Mouse (Mus musculus) limb, embryonic 10.5 days (tissue): ENCODE measurements around the gene Slc25a23. TPM values are rescaled to one million over a fixed set of nuclear protein-coding genes. Genes with fewer than 3 reads are reported as not detected.

Source experiments
- DNase-seq: peaks from one replicate; pipeline ENCODE4 v3.0.0-alpha.2; 2017; ENCODE audit warnings: low spot score
- H3K27ac ChIP-seq: fragments of 300-500 bp; sonication (generic); 2 replicates; pipeline ENCODE4 v1.5.1; 2016; ENCODE audit warnings: mild to moderate bottlenecking
- H3K27me3 ChIP-seq: fragments of 300-500 bp; sonication (generic); 2 replicates; pipeline ENCODE4 v1.6.1; 2016; ENCODE audit warnings: low read depth, mild to moderate bottlenecking; ENCODE audit not compliant: poor library complexity, severe bottlenecking
- H3K36me3 ChIP-seq: fragments of 300-500 bp; sonication (generic); 2 replicates; pipeline ENCODE4 v1.6.1; 2016; ENCODE audit warnings: mild to moderate bottlenecking, moderate library complexity
- H3K4me1 ChIP-seq: fragments of 300-500 bp; sonication (generic); 2 replicates; pipeline ENCODE4 v1.6.1; 2016
- H3K4me3 ChIP-seq: fragments of 300-500 bp; sonication (generic); 2 replicates; pipeline ENCODE4 v1.5.1; 2016; ENCODE audit warnings: mild to moderate bottlenecking, moderate library complexity
- H3K9me3 ChIP-seq: fragments of 300-500 bp; sonication (generic); replicated peaks from 2 replicates; pipeline ENCODE4 v1.6.1; 2016; ENCODE audit warnings: mild to moderate bottlenecking
- WGBS: fragments of 180-500 bp; shearing (Covaris S2); methylation state at CpG from one replicate; pipeline ENCODE4 v1.1.7; 2016; 5-methylcytosine and 5-hydroxymethylcytosine counted together
- polyA plus RNA-seq: library from polyadenylated mRNA; unstranded; fragments of >200 nt; fragmentation: Nextera tagmentation; extraction: Ambion mirVana; gene quantifications from 2 replicates; pipeline ENCODE4 v1.2.1, GENCODE M21; 2016

Slc25a23 gene
- polyA plus RNA-seq, 1 experiment from 2014 or later = 3.9 TPM

DNA sequence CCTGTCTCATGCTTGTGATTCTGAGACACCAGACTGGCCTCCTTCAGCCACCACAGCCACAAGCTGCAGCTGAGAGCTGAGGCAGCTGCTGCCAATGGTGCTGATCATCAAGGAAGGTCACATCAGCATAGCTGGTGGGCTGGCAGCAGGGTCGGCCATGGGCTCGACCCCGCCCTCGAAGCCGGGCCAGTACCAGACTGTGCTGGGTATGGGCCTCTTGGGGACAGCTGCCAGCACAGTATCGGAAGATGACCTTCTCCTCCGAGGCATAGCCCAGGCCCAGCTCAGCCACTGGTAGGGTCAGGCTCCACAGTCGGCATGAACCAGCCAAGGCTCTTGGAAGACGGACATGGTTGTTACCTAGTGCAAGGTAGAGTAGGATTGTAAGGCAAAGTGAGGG, 60.2 kb downstream of the Slc25a23 start:
- Histone ChIP-seq H3K27me3 (no peaks in the 10 kb centered on the region), H3K27ac (no peak overlapping the region), H3K4me1 (peaks cover 10% of the 10 kb centered on the region), H3K9me3 (no peaks in the 10 kb centered on the region), H3K36me3 (peaks cover 83% of the 10 kb centered on the region), H3K4me3 (no peak overlapping the region)
- 92% methylated on average over 9 of the region's 9 CpGs for WGBS
- no peak for DNase-seq

DNA sequence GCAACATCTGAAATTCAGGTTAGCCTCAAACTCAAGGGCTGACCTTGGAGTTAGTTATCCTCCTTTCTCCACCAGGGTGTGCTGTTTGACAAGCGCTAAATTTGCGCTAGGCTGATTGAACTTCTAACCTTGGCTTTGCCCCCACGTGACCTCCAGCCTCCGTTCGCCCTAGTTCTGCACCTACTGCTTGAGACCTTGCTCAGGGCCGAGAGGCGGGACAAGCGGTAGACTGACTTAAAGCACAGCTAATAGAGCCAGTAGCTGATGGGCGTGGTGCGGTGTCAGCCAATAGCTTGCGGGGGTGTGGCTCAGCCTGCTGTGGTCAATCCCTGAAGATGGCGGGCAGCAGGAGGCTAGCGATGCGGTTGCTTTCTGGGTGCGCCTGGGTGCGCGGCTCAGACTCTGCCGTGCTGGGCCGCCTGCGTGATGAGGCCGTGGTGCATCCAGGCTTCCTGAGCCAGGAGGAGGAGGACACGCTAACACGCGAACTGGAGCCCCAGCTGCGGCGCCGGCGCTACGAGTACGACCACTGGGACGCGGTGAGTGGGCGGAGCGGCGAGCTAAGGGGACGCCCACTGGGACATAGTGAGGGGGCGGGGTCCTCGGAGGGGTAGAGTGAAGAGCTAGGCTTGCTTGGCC, 62.5 kb downstream of the Slc25a23 start, which contains the start of gene Alkbh7:
Gene Alkbh7, plus strand, starts transcription at position 311 of the 639 bp plus-strand sequence.
- WGBS = under 1% methylated on average over 38 of the region's 38 CpGs
- H3K36me3 ChIP-seq = peaks cover 84% of the 10 kb centered on the region
- H3K27ac ChIP-seq = peak within 1 kb of the TSS; percentile 82
- peak; percentile 92 for DNase-seq
- H3K4me3 ChIP-seq = peak within 1 kb of the TSS; percentile 91
- H3K4me1 ChIP-seq = peaks cover 10% of the 10 kb centered on the region
- no peaks in the 10 kb centered on the region for H3K27me3 ChIP-seq
- no peaks in the 10 kb centered on the region for H3K9me3 ChIP-seq

- Histone ChIP-seq H3K4me3 (peak overlapping the region; percentile 91), H3K27me3 (no peaks in the 10 kb centered on the region), H3K36me3 (peaks cover 85% of the 10 kb centered on the region), H3K27ac (no peak overlapping the region), H3K9me3 (no peaks in the 10 kb centered on the region), H3K4me1 (peaks cover 10% of the 10 kb centered on the region)
- DNase-seq = no peak
- WGBS = 78% methylated on average over 2 of the region's 2 CpGs
Observed at GRCm38 (mm10) chr17:56996506-56996905, 63.2 kb downstream of the Slc25a23 start.

- 90% methylated on average over 8 of the region's 8 CpGs for WGBS
- peaks cover 78% of the 10 kb centered on the region for H3K36me3 ChIP-seq
- H3K27me3 ChIP-seq = no peaks in the 10 kb centered on the region
Observed at GRCm38 (mm10) chr17:56995046-56995445, 64.6 kb downstream of the Slc25a23 start.

More at GRCm38 (mm10) chr17:56995046-56995445, 64.6 kb downstream of the Slc25a23 start:
- Histone ChIP-seq H3K4me1 (peaks cover 16% of the 10 kb centered on the region), H3K4me3 (no peak overlapping the region), H3K9me3 (no peaks in the 10 kb centered on the region), H3K27ac (no peak overlapping the region)
- DNase-seq = no peak

Other genes with a start within 250 kb of the Slc25a23 start
- gene Rfx2, start 228.8 kb downstream of the Slc25a23 start, polyA plus RNA-seq = 3.2 and 4.5 TPM in 2 replicates
- gene Acsbg2, start 185.4 kb downstream of the Slc25a23 start, polyA plus RNA-seq = not detected in 2 replicates
- gene 1700061G19Rik, start 184.4 kb downstream of the Slc25a23 start, polyA plus RNA-seq = 0.50 and 0.73 TPM in 2 replicates
- gene Mllt1, start 124.4 kb downstream of the Slc25a23 start, polyA plus RNA-seq = 79.0 and 90.2 TPM in 2 replicates
- gene Acer1, start 77.7 kb downstream of the Slc25a23 start, polyA plus RNA-seq = not detected in 2 replicates
- gene Clpp, start 69.6 kb downstream of the Slc25a23 start, polyA plus RNA-seq = 189 and 200 TPM in 2 replicates
- gene Alkbh7, start 62.5 kb downstream of the Slc25a23 start, polyA plus RNA-seq = 44.2 and 44.9 TPM in 2 replicates
- gene Pspn, start 59.8 kb downstream of the Slc25a23 start, polyA plus RNA-seq = not detected in 2 replicates
- gene Gtf2f1, start 48.6 kb downstream of the Slc25a23 start, polyA plus RNA-seq = 76.4 and 80.8 TPM in 2 replicates
- 0.20 and 0.45 TPM in 2 replicates for gene Gm17949, start 48.4 kb downstream of the Slc25a23 start, polyA plus RNA-seq
- 47.0 and 48.8 TPM in 2 replicates for gene Khsrp, start 28.3 kb downstream of the Slc25a23 start, polyA plus RNA-seq
- gene Slc25a41, start 18.2 kb downstream of the Slc25a23 start, polyA plus RNA-seq = not detected in 2 replicates
- 1.9 and 2.7 TPM in 2 replicates for gene Crb3, start 758 bp downstream of the Slc25a23 start, polyA plus RNA-seq
- gene Dennd1c, start 18.7 kb upstream of the Slc25a23 start, polyA plus RNA-seq = 0.66 and 0.97 TPM in 2 replicates
- 3.3 and 5.4 TPM in 2 replicates for gene Tubb4a, start 27.9 kb upstream of the Slc25a23 start, polyA plus RNA-seq
- gene Tnfsf9, start 45.5 kb upstream of the Slc25a23 start, polyA plus RNA-seq = 7.4 and 7.8 TPM in 2 replicates
- gene Cd70, start 89.9 kb upstream of the Slc25a23 start, polyA plus RNA-seq = not detected in 2 replicates
- gene Tnfsf14, start 134.3 kb upstream of the Slc25a23 start, polyA plus RNA-seq = 0.15 TPM in 2 replicates
- 0.03 and 0.15 TPM in 2 replicates for gene C3, start 168.3 kb upstream of the Slc25a23 start, polyA plus RNA-seq
- 24.7 and 26.7 TPM in 2 replicates for gene Gpr108, start 188.6 kb upstream of the Slc25a23 start, polyA plus RNA-seq
- 34.7 and 42.9 TPM in 2 replicates for gene Trip10, start 189.6 kb upstream of the Slc25a23 start, polyA plus RNA-seq
- gene Vav1, start 219.2 kb upstream of the Slc25a23 start, polyA plus RNA-seq = 1.1 and 1.3 TPM in 2 replicates